9 mouse cellular contexts compared by ENCODE assay signal in genomic region chr1:175491861-175492682, GRCm38 (mm10). TPM values are rescaled to one million over a fixed set of nuclear protein-coding genes. Genes with fewer than 3 reads are reported as not detected.
A peak's percentile ranks its signal among the peaks of the same experiment; 100 is the strongest.
DNase-seq lines count a peak whose midpoint lies in the region; ATAC-seq and TF ChIP-seq lines count a peak whose summit lies in the region.
"Had no signal": no experiment of that assay in that cellular context is flagged by ENCODE, and none has a peak within 500 bp of the region (broad histone marks: within the 10 kb centered on the region; RNA-seq: fewer than 3 reads in every experiment).

Gene Rgs7 (minus strand): TSS chr1:175492500.

- TF ChIP-seq EP300 in ES-Bruce4 (IDR thresholded peaks at IDR 0.05; ENCODE audit: insufficient read depth, low read depth, low read length), result no peak

- WGBS in forebrain, postnatal 0 days, result 2% methylated on average over 68 of the region's 82 CpGs
- WGBS in lung, adult 2 months, result under 1% methylated on average over 81 of the region's 82 CpGs

- DNase-seq in cerebellum, adult 18-20 months, result peak; percentile 91 to 93
- DNase-seq in forebrain, postnatal 0 days, result peak; percentile 92
- peak; percentile 57 for DNase-seq in heart, postnatal 4 days
- DNase-seq in layer of hippocampus, adult 8-10 months (ENCODE audit: low spot score in 2 of 2), result peak; percentile 45 to 75
- peak; percentile 2 for DNase-seq in lung, adult 2 months
- DNase-seq in ovary, adult 18-20 months (ENCODE audit: low spot score), result peak; percentile 21
- DNase-seq in thymus, postnatal 14 days, result peak; percentile 19

- peak; percentile 95 for ATAC-seq in forebrain, postnatal 0 days

- no peak for TF ChIP-seq POLR2A in ES-Bruce4 (IDR thresholded peaks at IDR 0.05; ENCODE audit: insufficient read depth, low read length)
- TF ChIP-seq POLR2A in lung, adult 2 months (IDR thresholded peaks at IDR 0.05; ENCODE audit: borderline replicate concordance, extremely low read depth, low read depth, low read length), result no peak

- H3K27me3 ChIP-seq in ES-Bruce4 (ENCODE audit: control insufficient read depth, insufficient read depth, low read length, poor library complexity, severe bottlenecking), result no peaks in the 10 kb centered on the region; the same call in 1 of the 2 replicates
- H3K27me3 ChIP-seq in forebrain, postnatal 0 days (ENCODE audit: insufficient read depth, low read length), result no peaks in the 10 kb centered on the region

- H3K27ac ChIP-seq in ES-Bruce4 (ENCODE audit: insufficient read depth, low read length), result no peak within 1 kb of the TSS
- H3K27ac ChIP-seq in forebrain, postnatal 0 days (ENCODE audit: low read depth, low read length), result peak within 1 kb of the TSS; percentile 90

- peak within 1 kb of the TSS; percentile 32 for H3K9ac ChIP-seq in ES-Bruce4 (ENCODE audit: low read depth, poor library complexity, severe bottlenecking)
- peak within 1 kb of the TSS; percentile 92 for H3K9ac ChIP-seq in forebrain, postnatal 0 days

- H3K4me3 ChIP-seq in ES-Bruce4 (ENCODE audit: low read depth, low read length), result peak within 1 kb of the TSS; percentile 58
- peak within 1 kb of the TSS; percentile 92 for H3K4me3 ChIP-seq in forebrain, postnatal 0 days (ENCODE audit: low read depth, low read length)
- no peak within 1 kb of the TSS for H3K4me3 ChIP-seq in lung, adult 2 months (replicated peaks; ENCODE audit: extremely low read depth, low read depth, low read length)

- H3K4me2 ChIP-seq in forebrain, postnatal 0 days (ENCODE audit: low read depth), result peak within 1 kb of the TSS; percentile 77

- no peaks in the 10 kb centered on the region for H3K9me3 ChIP-seq in ES-Bruce4 (replicated peaks; ENCODE audit: control insufficient read depth, insufficient read depth, low read length, poor library complexity, severe bottlenecking)
- no peaks in the 10 kb centered on the region for H3K9me3 ChIP-seq in forebrain, postnatal 0 days (ENCODE audit: low read length)

- TF ChIP-seq CTCF in ES-Bruce4 (IDR thresholded peaks at IDR 0.05; ENCODE audit: low read depth, low read length), result no peak
- peak; percentile 29; the same call in 1 of the 2 replicates for TF ChIP-seq CTCF in forebrain, postnatal 0 days (IDR thresholded peaks at IDR 0.05; ENCODE audit: low read depth)
- TF ChIP-seq CTCF in lung, adult 2 months (IDR thresholded peaks at IDR 0.05; ENCODE audit: insufficient read depth, low read length), result no peak

- H3K36me3 ChIP-seq in ES-Bruce4 (ENCODE audit: control insufficient read depth, insufficient read depth, low read length, poor library complexity, severe bottlenecking), result no peaks in the 10 kb centered on the region
- no peaks in the 10 kb centered on the region for H3K36me3 ChIP-seq in forebrain, postnatal 0 days (ENCODE audit: insufficient read depth)
- H3K36me3 ChIP-seq: G1E had no signal

- H3K4me1 ChIP-seq in ES-Bruce4 (ENCODE audit: control insufficient read depth, insufficient read depth, low read length), result no peaks in the 10 kb centered on the region
- H3K4me1 ChIP-seq in forebrain, postnatal 0 days (ENCODE audit: insufficient read depth), result no peaks in the 10 kb centered on the region; the same call in 1 of the 2 replicates
- H3K4me1 ChIP-seq in lung, adult 2 months (ENCODE audit: control insufficient read depth, insufficient read depth, low read length), result no peaks in the 10 kb centered on the region

RNA-seq across cellular contexts. Expression of gene Rgs7, which starts in this region (rescaled TPM):
- polyA plus RNA-seq in ES-Bruce4 (2011; ENCODE audit: insufficient read depth, insufficient read length, low read depth, missing spikeins), result not detected in 2 replicates
- total RNA-seq in forebrain, postnatal 0 days (2014; rRNA removed), result 46.5 and 50.3 TPM in 2 replicates
- 36.2 and 46.1 TPM in 2 replicates for polyA plus RNA-seq in forebrain, postnatal 0 days (2015; fragmentation: Nextera tagmentation; extraction: Ambion mirVana)
- total RNA-seq in heart, postnatal 4 days (2021), result 1 to 10 TPM; 1.5 to 2.0 TPM
- total RNA-seq in layer of hippocampus, adult 8-10 months (2022), result 10 to 100 TPM; 74.8 to 84.7 (median 78.1) TPM
- polyA plus RNA-seq in lung, adult 2 months (2012; rRNA removed), result 0.07 and 0.45 TPM in 2 replicates
- polyA plus RNA-seq: G1E had no signal

Comparison
In these comparisons a context has a peak if more than half of its experiments do, and no peak if none do; other contexts are left out.
1. RNA of gene Rgs7 (total RNA-seq): 74.8 to 84.7 TPM in layer of hippocampus, adult 8-10 months and 46.5 to 50.3 TPM in forebrain, postnatal 0 days; 1.5 to 2.0 TPM in heart, postnatal 4 days; every median in the first group is over 10 times any median in the second.
2. RNA of gene Rgs7 (polyA plus RNA-seq): 36.2 to 46.1 TPM in forebrain, postnatal 0 days; 0.07 to 0.45 TPM in lung, adult 2 months and not detected in ES-Bruce4; every median in the first group is over 10 times any median in the second.
3. Peak in DNase-seq in lung, adult 2 months; RNA of the gene not detected or under 1 TPM.
4. DNase-seq: peak in every context shown above with its lines; median percentile 92 in cerebellum, adult 18-20 months; 92 in forebrain, postnatal 0 days; 60 in layer of hippocampus, adult 8-10 months; 57 in heart, postnatal 4 days; 21 in ovary, adult 18-20 months; 19 in thymus, postnatal 14 days; 2 in lung, adult 2 months.